Mouse (Mus musculus): ENCODE measurements around the gene Lmx1b.

DNA sequence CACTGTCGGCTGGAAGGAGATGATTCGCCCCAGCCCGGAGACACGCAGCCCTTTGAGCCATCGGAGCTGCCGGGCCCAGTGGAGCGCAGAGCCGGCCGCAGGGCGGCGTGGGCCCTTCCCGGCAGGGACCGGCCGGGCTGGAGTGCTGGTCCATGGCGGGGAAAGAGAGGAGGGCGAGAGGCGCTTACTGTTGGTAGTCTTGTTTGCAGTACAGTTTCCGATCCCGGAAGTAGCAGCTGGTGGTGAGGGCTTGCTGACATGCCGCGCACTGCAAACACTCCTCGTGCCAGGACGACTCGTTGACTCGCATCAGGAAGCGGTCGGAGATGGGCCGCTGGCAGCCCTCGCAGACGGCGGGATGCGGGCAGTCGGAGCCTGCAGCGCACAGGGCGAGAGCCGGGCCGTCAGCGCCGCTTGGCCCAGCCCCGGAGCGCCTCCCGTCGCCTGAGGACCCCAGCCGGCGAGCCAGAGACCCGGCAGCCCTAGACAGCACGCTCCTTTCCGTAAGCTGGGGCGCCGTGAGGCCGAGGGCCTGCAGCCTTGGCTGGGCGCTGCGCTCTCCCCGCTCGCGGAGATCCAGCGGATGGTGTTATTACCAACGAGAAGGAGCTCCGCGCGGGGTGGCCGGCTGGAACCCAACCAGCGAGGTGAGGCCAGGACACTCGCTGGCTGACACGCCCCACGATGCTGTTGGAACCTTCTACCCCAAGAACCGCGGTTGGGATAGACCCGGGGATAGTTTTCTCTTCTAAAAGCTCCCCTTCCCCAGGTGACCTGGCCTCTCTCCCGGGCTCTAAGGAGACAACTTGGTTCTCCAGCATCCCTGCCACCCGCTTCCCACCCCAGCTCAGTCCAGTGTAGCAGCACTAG is 775 bp downstream of the Lmx1b start:
- no peak for TF ChIP-seq E2F4 (IDR thresholded peaks at IDR 0.05; ENCODE audit: insufficient read depth)
- no peak for TF ChIP-seq POLR2A (IDR thresholded peaks at IDR 0.05; ENCODE audit: insufficient read length, low read depth)
- no peak for TF ChIP-seq MAX (IDR thresholded peaks at IDR 0.05; ENCODE audit: low read depth)
- no peak for TF ChIP-seq USF1 (IDR thresholded peaks at IDR 0.05; ENCODE audit: low read depth)
- no peak for TF ChIP-seq MYOG (IDR thresholded peaks at IDR 0.05; ENCODE audit: control insufficient read depth in 1 of 3, insufficient read depth in 1 of 3, insufficient read length in 2 of 3, low read depth in 2 of 3)
- TF ChIP-seq CEBPB (IDR thresholded peaks at IDR 0.05; ENCODE audit: insufficient read depth, poor library complexity, severe bottlenecking): no peak
- no peak for TF ChIP-seq POLR2AphosphoS2 (IDR thresholded peaks at IDR 0.05; ENCODE audit: insufficient read length, low read depth)
- no peak for TF ChIP-seq TCF12 (IDR thresholded peaks at IDR 0.05; ENCODE audit: insufficient read depth, poor library complexity, severe bottlenecking)
- TF ChIP-seq SRF (IDR thresholded peaks at IDR 0.05; ENCODE audit: control insufficient read depth, insufficient read length, low read depth): no peak
- TF ChIP-seq MYOD1 (IDR thresholded peaks at IDR 0.05; ENCODE audit: control insufficient read depth in 1 of 3, insufficient read length in 2 of 3, low read depth in 2 of 3): no peak
- no peak for TF ChIP-seq REST (IDR thresholded peaks at IDR 0.05; ENCODE audit: insufficient read depth, insufficient read length)
- no peak for TF ChIP-seq TCF3 (IDR thresholded peaks at IDR 0.05; ENCODE audit: insufficient read length, low read depth)

All from myocyte (in vitro differentiated cells).